Mouse (Mus musculus) CD8-positive naive resting alpha-beta T cell, adult 2 months (primary cell): ENCODE results near the gene Rbpj.

Experiments
- DNase-seq, 2 experiments: peaks; one replicate each; pipeline ENCODE4 v3.0.0; 2022; ENCODE audit warnings: low read depth in 2 of 2, low spot score in 2 of 2

Rbpj gene

DNA sequence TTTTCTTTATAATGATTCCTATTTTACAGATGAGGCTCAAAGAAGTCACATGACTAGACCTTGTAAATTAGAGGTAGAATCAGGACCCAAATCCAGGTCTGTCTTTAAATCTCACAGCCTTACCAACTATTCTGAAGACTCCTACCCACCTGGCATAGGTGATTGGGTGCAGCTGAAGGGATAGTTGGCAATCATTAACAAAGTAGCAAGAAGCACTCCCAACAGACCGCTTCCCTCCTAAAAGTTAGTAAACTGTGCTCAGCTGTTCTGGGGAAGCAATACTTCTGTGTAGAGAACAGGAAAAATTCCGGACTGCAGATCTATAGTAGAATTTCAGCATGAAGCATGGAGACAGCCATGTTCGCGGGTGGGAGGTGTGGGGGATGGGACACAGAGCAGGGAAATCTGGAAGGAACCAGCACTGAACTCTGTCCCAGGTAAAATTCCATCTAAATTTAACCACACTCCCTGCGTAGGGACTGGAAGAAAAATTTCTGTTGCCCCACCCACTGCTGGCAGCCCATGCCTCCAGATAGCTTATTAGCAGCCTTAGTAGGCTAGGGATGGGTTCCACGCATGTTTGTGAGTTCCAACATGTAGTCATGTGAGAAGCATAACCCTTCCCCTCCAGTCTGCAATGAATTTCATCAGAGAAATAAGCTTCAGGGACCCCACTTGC lies 3.3 kb downstream of the Rbpj start:
- DNase-seq = no peak

GRCm38 (mm10) chr5:53469777-53470131 lies 3.8 kb downstream of the Rbpj start:
- no peak for DNase-seq

GRCm38 (mm10) chr5:53470141-53471079 lies 4.5 kb downstream of the Rbpj start:
- DNase-seq = no peak

GRCm38 (mm10) chr5:53472485-53472884 lies 6.5 kb downstream of the Rbpj start:
- DNase-seq = no peak

- DNase-seq = no peak
Measured at GRCm38 (mm10) chr5:53479161-53479560, 13.2 kb downstream of the Rbpj start.

- no peak for DNase-seq
Measured at GRCm38 (mm10) chr5:53479891-53480290, 13.9 kb downstream of the Rbpj start.

DNA sequence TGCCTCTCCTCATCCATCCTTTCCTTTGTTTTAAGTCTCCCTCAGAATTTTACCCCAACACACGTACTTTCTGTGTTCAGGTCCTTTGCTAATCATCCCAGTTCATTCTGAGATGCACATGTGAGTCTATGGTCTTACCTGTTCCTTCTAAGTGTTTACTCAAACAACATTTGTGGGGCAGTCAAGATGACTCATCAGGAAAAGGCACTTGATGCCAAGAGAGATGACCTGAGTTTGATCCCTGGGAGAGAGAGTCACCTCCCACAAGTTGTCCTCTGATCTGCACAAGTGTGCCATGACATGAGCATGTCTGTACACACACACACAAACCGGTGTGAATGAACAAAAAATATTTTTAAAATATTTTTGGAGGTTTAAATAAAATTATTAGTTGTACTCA lies 15.1 kb downstream of the Rbpj start:
- DNase-seq = no peak

DNA sequence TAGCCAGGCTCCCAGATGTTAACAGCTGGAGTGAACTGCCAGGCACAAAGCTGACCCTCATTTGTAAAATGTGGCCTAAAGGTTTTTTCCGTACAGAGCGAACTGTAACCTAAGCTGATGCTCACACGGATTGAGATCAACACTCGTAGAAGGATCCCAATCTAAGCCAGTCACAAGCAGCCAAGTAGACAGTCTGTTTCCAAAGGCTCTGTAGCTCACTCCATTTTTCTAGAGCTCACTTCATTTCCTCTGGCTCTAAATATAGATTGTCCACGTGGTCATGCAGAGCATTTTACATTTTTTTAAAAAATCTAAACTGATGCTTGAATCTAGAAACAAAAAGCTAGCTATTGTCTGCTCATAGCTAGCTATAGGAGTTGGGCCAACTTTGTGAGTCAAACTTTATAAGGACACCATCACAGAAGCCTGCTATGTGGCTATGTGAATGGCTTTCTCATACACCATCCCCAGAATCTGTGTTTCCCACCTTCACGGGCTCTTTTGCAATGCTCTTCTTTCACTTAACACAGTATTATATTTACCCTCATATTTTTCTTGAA lies 19.2 kb downstream of the Rbpj start:
- no peak for DNase-seq

DNA sequence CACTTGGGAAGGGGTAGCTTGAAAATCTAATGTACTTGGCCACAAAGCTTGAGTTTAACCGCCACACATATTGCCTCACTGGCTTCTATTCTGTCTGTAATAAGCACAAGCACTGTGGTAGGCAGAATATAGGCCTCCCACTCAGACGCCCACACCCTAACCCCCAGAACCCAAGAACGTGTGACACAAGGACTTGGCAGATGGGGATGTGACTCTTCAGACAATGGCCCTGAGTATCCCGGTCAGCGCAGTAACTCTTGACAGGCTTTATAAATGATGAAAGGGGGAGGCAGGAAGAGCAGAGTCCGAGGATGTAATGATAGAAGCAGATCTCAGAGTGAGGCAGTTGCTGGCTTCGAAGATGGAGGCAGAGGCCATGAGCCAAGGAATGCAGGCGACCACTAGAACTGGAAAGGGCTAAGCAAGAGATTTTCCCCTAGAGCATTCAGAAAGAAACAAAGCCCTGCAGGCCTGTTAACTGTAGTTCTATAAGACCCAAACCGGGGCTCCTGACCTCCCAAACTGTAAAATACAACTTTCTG lies 20.1 kb downstream of the Rbpj start:
- no peak for DNase-seq

GRCm38 (mm10) chr5:53486966-53487592 lies 21.1 kb downstream of the Rbpj start:
- no peak for DNase-seq

DNA sequence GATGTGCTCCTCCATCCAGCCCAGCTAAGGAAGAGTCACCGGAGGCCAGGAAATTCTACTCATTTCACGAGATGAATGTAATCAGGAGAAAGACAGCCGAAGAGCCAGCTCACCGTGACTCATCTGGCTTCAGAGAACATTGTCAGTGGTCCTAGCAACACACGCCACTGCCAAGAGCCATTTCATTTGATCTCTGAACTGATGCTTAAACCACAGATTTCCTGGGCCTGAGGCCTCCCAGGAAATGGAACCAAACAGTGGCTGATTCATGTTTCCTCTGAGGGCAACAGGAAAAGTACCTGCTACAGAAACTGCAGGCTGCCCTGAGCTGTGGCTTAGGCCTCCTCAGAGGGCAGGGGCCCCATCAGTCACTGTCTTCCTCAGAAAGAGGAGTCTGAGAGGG lies 24.7 kb downstream of the Rbpj start:
- DNase-seq = peak; percentile 18 to 25

DNA sequence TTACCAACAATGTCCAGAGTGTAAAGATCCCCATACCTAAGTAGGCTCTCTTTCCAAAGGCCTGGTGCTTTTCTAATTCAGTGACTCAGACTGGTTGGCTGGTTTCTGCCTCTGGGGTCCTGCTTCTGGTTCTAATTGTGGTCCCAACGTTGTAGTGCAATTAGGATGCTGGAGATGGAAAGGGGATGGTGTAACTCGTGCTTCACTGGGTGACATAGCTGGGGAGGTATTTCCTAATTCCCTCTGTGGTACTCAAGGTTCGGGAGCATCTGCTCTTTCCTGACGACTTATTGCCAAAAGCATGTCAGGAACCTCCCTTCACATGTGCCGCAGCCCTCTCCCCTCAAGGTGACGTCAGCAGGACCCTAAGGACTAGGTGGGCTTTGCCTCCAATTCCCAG lies 27.8 kb downstream of the Rbpj start:
- no peak for DNase-seq

- no peak for DNase-seq
Measured at GRCm38 (mm10) chr5:53494536-53495159, 28.7 kb downstream of the Rbpj start.

DNA sequence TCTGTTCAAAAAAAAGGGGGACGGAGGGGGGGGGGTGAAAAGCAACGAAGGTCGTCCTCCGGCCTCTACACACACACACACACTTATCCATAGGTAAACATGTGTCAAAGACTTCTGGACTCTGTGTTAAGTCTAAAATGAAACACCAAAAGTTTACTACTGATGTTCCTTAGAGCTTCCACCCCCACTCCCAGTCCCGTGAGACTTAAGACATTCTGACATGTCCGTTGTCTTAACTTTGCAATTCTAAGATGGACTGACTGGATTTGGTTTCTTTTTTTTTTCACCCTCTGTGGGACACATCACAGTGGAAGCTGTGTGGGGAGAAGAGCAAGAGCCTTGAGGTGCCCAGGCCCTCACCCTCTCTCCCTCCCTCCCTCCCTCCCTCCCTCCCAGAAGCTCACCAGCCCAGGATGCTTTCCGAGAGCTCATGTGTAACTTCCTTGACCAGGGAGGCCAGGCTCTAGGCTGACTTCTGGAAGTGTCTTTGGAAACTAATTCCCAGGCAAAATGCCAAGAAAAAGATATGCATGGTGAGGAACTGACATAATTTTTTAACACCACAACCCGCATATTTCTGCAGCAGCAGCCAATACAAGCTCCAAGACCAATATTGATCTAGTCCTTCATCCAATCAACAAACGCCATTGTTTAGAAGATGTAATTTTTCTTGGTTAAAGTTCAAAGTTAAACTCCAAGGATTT lies 31.0 kb downstream of the Rbpj start:
- DNase-seq = no peak

GRCm38 (mm10) chr5:53499571-53499970 lies 33.6 kb downstream of the Rbpj start:
- DNase-seq = no peak

DNA sequence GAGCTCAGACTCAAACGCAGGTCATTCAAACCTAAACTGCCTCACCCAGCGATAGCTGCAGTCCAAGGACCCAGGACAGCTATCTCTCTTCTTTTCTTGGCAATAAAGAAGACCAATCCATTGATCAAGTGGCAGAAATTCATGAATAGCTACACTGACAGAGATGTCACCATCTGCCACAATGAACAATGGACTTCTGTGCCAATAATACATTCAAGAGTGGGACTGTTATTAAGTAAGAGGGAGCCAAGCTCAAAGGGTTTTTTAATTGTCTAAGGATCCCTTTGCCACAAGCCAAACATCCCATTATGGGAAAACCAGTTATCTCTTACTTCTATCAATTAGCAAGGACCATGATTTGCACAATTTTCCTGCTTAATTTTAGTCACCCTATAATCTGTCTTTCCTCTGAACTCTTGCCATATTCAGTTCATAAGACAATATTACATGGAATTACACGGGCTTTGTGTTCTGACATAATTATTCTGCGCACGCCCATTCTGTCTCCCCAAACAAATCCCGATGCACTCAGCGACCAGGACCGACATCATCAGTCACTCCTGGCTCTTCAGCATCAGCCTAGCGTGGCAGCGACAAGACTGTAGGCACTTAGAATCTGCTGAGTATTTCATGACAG lies 34.7 kb downstream of the Rbpj start:
- no peak for DNase-seq

- no peak for DNase-seq
Measured at GRCm38 (mm10) chr5:53503261-53503660, 37.3 kb downstream of the Rbpj start.

- DNase-seq = no peak
Measured at GRCm38 (mm10) chr5:53505751-53506150, 39.8 kb downstream of the Rbpj start.

DNA sequence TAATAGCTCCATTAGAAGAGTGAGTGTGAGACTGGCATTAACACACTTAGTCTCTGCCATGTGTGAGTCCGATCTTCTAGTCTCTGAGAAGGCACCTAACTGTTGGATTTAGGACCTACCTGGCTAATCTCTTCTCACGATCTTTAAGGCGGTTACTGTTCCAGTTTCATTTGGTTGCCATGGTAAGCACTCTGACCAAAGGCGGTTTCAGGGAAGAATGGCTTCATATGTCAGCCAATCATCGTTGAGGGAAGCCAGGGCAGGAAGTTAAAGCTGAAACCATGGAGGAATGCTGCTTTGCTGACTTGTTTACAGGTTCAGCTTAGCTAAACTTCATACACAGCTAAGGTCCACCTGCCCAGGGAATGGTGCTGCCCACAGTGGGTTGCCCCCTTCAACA lies 41.4 kb downstream of the Rbpj start:
- no peak for DNase-seq

GRCm38 (mm10) chr5:53509465-53509864 lies 43.5 kb downstream of the Rbpj start:
- no peak for DNase-seq
